Comparison of ENCODE assay signal across 9 mouse cellular contexts in the genomic region with DNA sequence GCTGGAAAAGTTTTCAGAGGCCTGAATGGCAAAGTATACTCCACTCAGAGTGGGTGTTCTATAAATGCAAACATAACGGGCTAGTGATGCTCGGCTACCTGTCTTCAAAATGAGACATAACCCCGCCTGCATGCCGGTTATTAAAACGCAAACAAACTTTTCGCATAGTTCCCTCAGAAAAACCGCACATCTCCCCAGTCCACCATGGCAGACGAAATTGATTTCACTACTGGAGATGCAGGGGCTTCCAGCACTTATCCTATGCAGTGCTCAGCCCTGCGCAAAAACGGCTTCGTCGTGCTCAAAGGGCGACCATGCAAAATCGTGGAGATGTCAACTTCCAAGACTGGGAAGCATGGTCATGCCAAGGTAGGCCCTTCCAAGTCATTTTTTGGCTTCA. TPM values are rescaled to one million over a fixed set of nuclear protein-coding genes. Genes with fewer than 3 reads are reported as not detected.
A peak's percentile ranks its signal among the peaks of the same experiment; 100 is the strongest.
DNase-seq lines count a peak whose midpoint lies in the region; ATAC-seq and TF ChIP-seq lines count a peak whose summit lies in the region.
"Had no signal": no experiment of that assay in that cellular context is flagged by ENCODE, and none has a peak within 500 bp of the region (broad histone marks: within the 10 kb centered on the region; RNA-seq: fewer than 3 reads in every experiment).

No protein-coding gene starts in this region.

- peak overlapping the region; percentile 88 for H3K4me3 ChIP-seq in left cerebral cortex, adult 2 months
- H3K4me3 ChIP-seq in embryonic facial prominence, embryonic 14.5 days (ENCODE audit: low read depth, low read length) = peak overlapping the region; percentile 82
- H3K4me3 ChIP-seq in intestine, postnatal 0 days (ENCODE audit: low read depth, low read length) = peak overlapping the region; percentile 61
- peak overlapping the region; percentile 86 for H3K4me3 ChIP-seq in neural tube, embryonic 15.5 days (replicated peaks)

- H3K27me3 ChIP-seq in embryonic facial prominence, embryonic 14.5 days (replicated peaks; ENCODE audit: control insufficient read depth, insufficient read depth, low read length) = no peaks in the 10 kb centered on the region
- no peaks in the 10 kb centered on the region for H3K27me3 ChIP-seq in intestine, postnatal 0 days (replicated peaks; ENCODE audit: control insufficient read depth, insufficient read depth, low read length)
- no peaks in the 10 kb centered on the region for H3K27me3 ChIP-seq in neural tube, embryonic 15.5 days (replicated peaks)

- H3K36me3 ChIP-seq in embryonic facial prominence, embryonic 14.5 days (ENCODE audit: control insufficient read depth, insufficient read depth, low read length) = no peaks in the 10 kb centered on the region
- H3K36me3 ChIP-seq in intestine, postnatal 0 days (ENCODE audit: control insufficient read depth, insufficient read depth) = no peaks in the 10 kb centered on the region
- H3K36me3 ChIP-seq in neural tube, embryonic 15.5 days = no peaks in the 10 kb centered on the region

- TF ChIP-seq CTCF in left cerebral cortex, adult 2 months (IDR thresholded peaks at IDR 0.05) = no peak
- TF ChIP-seq CTCF in intestine, postnatal 0 days (IDR thresholded peaks at IDR 0.05; ENCODE audit: low read depth) = no peak

- 20% methylated on average over 14 of the region's 14 CpGs for WGBS in embryonic facial prominence, embryonic 14.5 days
- WGBS in intestine, postnatal 0 days = 35% methylated on average over 14 of the region's 14 CpGs
- WGBS in neural tube, embryonic 15.5 days = 12% methylated on average over 14 of the region's 14 CpGs

- H3K4me1 ChIP-seq in embryonic facial prominence, embryonic 14.5 days (ENCODE audit: control insufficient read depth, insufficient read depth, low read length) = peaks cover 10% of the 10 kb centered on the region; the same call in 1 of the 2 replicates
- no peaks in the 10 kb centered on the region; the same call in 1 of the 2 replicates for H3K4me1 ChIP-seq in intestine, postnatal 0 days (replicated peaks; ENCODE audit: control insufficient read depth, insufficient read depth, low read length)
- peaks cover 11% of the 10 kb centered on the region for H3K4me1 ChIP-seq in neural tube, embryonic 15.5 days

- intact Hi-C loops in left cerebral cortex, adult 2 months (cut with DNase I) = loop anchor here (1.0 kb wide), 1 partner anchor 24 kb away; no protein-coding TSS in a partner anchor

- H3K4me2 ChIP-seq in embryonic facial prominence, embryonic 14.5 days (ENCODE audit: low read depth, low read length) = peak overlapping the region; percentile 96
- peak overlapping the region; percentile 99 for H3K4me2 ChIP-seq in intestine, postnatal 0 days (replicated peaks; ENCODE audit: low read depth)
- H3K4me2 ChIP-seq in neural tube, embryonic 15.5 days = peak overlapping the region; percentile 99

- H3K9ac ChIP-seq in embryonic facial prominence, embryonic 14.5 days (ENCODE audit: low read depth, low read length) = peak overlapping the region; percentile 78
- H3K9ac ChIP-seq in intestine, postnatal 0 days (ENCODE audit: low read depth, low read length) = peak overlapping the region; percentile 35
- H3K9ac ChIP-seq in neural tube, embryonic 15.5 days (replicated peaks) = peak overlapping the region; percentile 64

- no peak for DNase-seq in left cerebral cortex, adult 2 months (ENCODE audit: extremely low spot score in 1 of 2, low spot score in 2 of 2)
- no peak for DNase-seq in left cerebral cortex, adult 9 months (ENCODE audit: low spot score in 2 of 2)
- no peak for DNase-seq in embryonic facial prominence, embryonic 14.5 days (ENCODE audit: low spot score)
- DNase-seq in spleen, adult 18-20 months = no peak
- DNase-seq in cerebellum, adult 8-10 months = no peak
- no peak for DNase-seq in urinary bladder, postnatal 4 days (ENCODE audit: low spot score in 2 of 2)
- DNase-seq: adrenal gland, adult 2 months had no signal

- no peak for ATAC-seq in embryonic facial prominence, embryonic 14.5 days (ENCODE audit: low read depth)
- no peak for ATAC-seq in intestine, postnatal 0 days
- ATAC-seq in neural tube, embryonic 15.5 days (ENCODE audit: low FRiP score) = no peak

- H3K27ac ChIP-seq in left cerebral cortex, adult 2 months = no peak overlapping the region
- H3K27ac ChIP-seq in embryonic facial prominence, embryonic 14.5 days (replicated peaks; ENCODE audit: low read depth, low read length) = no peak overlapping the region
- no peak overlapping the region for H3K27ac ChIP-seq in intestine, postnatal 0 days (ENCODE audit: low read depth, low read length)
- H3K27ac ChIP-seq in neural tube, embryonic 15.5 days (replicated peaks) = no peak overlapping the region

- H3K9me3 ChIP-seq in embryonic facial prominence, embryonic 14.5 days (ENCODE audit: control insufficient read depth, low read length) = no peaks in the 10 kb centered on the region
- H3K9me3 ChIP-seq in intestine, postnatal 0 days (ENCODE audit: control insufficient read depth) = no peaks in the 10 kb centered on the region
- no peaks in the 10 kb centered on the region for H3K9me3 ChIP-seq in neural tube, embryonic 15.5 days (replicated peaks)

RNA-seq across cellular contexts. Expression of gene Eif5a2, which starts 0.8 kb away (rescaled TPM):
- 10 to 100 TPM; 32.8 to 36.7 TPM for total RNA-seq in left cerebral cortex, adult 2 months (2021)
- polyA plus RNA-seq in embryonic facial prominence, embryonic 14.5 days (2014; fragmentation: Nextera tagmentation; extraction: Ambion mirVana) = 10.4 and 11.7 TPM in 2 replicates
- polyA plus RNA-seq in intestine, postnatal 0 days (2015; fragmentation: Nextera tagmentation; extraction: Ambion mirVana) = 2.8 and 3.2 TPM in 2 replicates
- 9.6 and 10.1 TPM in 2 replicates for polyA plus RNA-seq in neural tube, embryonic 15.5 days (2015; fragmentation: Nextera tagmentation; extraction: Ambion mirVana)

RNA-seq across cellular contexts. Expression of gene Rpl22l1, which starts 23.4 kb away (rescaled TPM):
- 100 to 1,000 TPM; 169 to 217 TPM for total RNA-seq in left cerebral cortex, adult 2 months (2021)
- polyA plus RNA-seq in embryonic facial prominence, embryonic 14.5 days (2014; fragmentation: Nextera tagmentation; extraction: Ambion mirVana) = 509 and 603 TPM in 2 replicates
- 444 and 479 TPM in 2 replicates for polyA plus RNA-seq in intestine, postnatal 0 days (2015; fragmentation: Nextera tagmentation; extraction: Ambion mirVana)
- polyA plus RNA-seq in neural tube, embryonic 15.5 days (2015; fragmentation: Nextera tagmentation; extraction: Ambion mirVana) = 252 and 266 TPM in 2 replicates
